ENCODE assay signal across 8 mouse cellular contexts in genomic region chr2:5844181-5844872, GRCm38 (mm10). TPM values are rescaled to one million over a fixed set of nuclear protein-coding genes. Genes with fewer than 3 reads are reported as not detected.
A peak's percentile ranks its signal among the peaks of the same experiment; 100 is the strongest.
DNase-seq lines count a peak whose midpoint lies in the region; ATAC-seq and TF ChIP-seq lines count a peak whose summit lies in the region.

No protein-coding gene starts in this region.

- H3K4me2 ChIP-seq in hindbrain, embryonic 15.5 days = peak overlapping the region; percentile 63
- H3K4me2 ChIP-seq in midbrain, embryonic 16.5 days (ENCODE audit: low read length) = peak overlapping the region; percentile 69

- peak in 1 of 2 experiments; percentile 14 for DNase-seq in layer of hippocampus, adult 2 months (ENCODE audit: low spot score in 2 of 2)
- DNase-seq in layer of hippocampus, adult 8-10 months (ENCODE audit: low spot score in 2 of 2) = no peak
- no peak for DNase-seq in urinary bladder, postnatal 25 days (ENCODE audit: low spot score)
- no peak for DNase-seq in kidney, postnatal 4 days
- DNase-seq in thymus, postnatal 14 days = no peak

- no peaks in the 10 kb centered on the region for H3K9me3 ChIP-seq in hindbrain, embryonic 15.5 days
- no peaks in the 10 kb centered on the region for H3K9me3 ChIP-seq in midbrain, embryonic 16.5 days (replicated peaks; ENCODE audit: control insufficient read depth, low read length, poor library complexity, severe bottlenecking)

- 5% methylated on average over 23 of the region's 23 CpGs for WGBS in hindbrain, embryonic 15.5 days
- WGBS in midbrain, embryonic 16.5 days = 4% methylated on average over 23 of the region's 23 CpGs

- peaks cover 22% of the 10 kb centered on the region for H3K4me1 ChIP-seq in hindbrain, embryonic 15.5 days (replicated peaks)
- H3K4me1 ChIP-seq in midbrain, embryonic 16.5 days (ENCODE audit: control insufficient read depth, insufficient read depth, low read length) = peaks cover 8% of the 10 kb centered on the region

- TF ChIP-seq CTCF in layer of hippocampus, adult 2 months (conservative IDR thresholded peaks at IDR 0.05) = no peak

- H3K4me3 ChIP-seq in layer of hippocampus, adult 2 months = peak overlapping the region; percentile 79
- peak overlapping the region; percentile 73 for H3K4me3 ChIP-seq in hindbrain, embryonic 15.5 days
- H3K4me3 ChIP-seq in midbrain, embryonic 16.5 days (ENCODE audit: low read depth, low read length) = peak overlapping the region; percentile 54

- peak overlapping the region; percentile 72 for H3K9ac ChIP-seq in hindbrain, embryonic 15.5 days
- peak overlapping the region; percentile 71 for H3K9ac ChIP-seq in midbrain, embryonic 16.5 days (ENCODE audit: low read depth, low read length)

- ATAC-seq in common myeloid progenitor, adult 5-6 weeks (replicated peaks; ENCODE audit: low read depth, poor library complexity, severe bottlenecking) = peak; percentile 19
- ATAC-seq in hindbrain, embryonic 15.5 days (ENCODE audit: low FRiP score, low read depth) = peak; percentile 55
- peak; percentile 59 for ATAC-seq in midbrain, embryonic 16.5 days

- H3K27me3 ChIP-seq in hindbrain, embryonic 15.5 days = no peaks in the 10 kb centered on the region
- H3K27me3 ChIP-seq in midbrain, embryonic 16.5 days (ENCODE audit: control insufficient read depth, insufficient read depth, low read depth, low read length) = no peaks in the 10 kb centered on the region

- H3K27ac ChIP-seq in layer of hippocampus, adult 2 months = peak overlapping the region; percentile 99
- H3K27ac ChIP-seq in hindbrain, embryonic 15.5 days (replicated peaks) = peak overlapping the region; percentile 94
- peak overlapping the region; percentile 83 for H3K27ac ChIP-seq in midbrain, embryonic 16.5 days (ENCODE audit: low read length)

- peaks cover 25% of the 10 kb centered on the region for H3K36me3 ChIP-seq in hindbrain, embryonic 15.5 days
- peaks cover 16% of the 10 kb centered on the region for H3K36me3 ChIP-seq in midbrain, embryonic 16.5 days (ENCODE audit: control insufficient read depth, insufficient read depth, low read length)

RNA-seq across cellular contexts. Expression of gene Nudt5, which starts 0.5 kb away (rescaled TPM):
- 10 to 100 TPM; 22.6 to 23.6 TPM for total RNA-seq in layer of hippocampus, adult 2 months (2021)
- 10 to 100 TPM; 17.6 to 25.6 (median 23.2) TPM for total RNA-seq in layer of hippocampus, adult 8-10 months (2022)
- total RNA-seq in common myeloid progenitor, adult 5-6 weeks (2017) = 70.8 and 85.5 TPM in 2 replicates
- 23.9 and 31.7 TPM in 2 replicates for polyA plus RNA-seq in hindbrain, embryonic 15.5 days (2015; fragmentation: Nextera tagmentation; extraction: Ambion mirVana)
- polyA plus RNA-seq in midbrain, embryonic 16.5 days (2015; fragmentation: Nextera tagmentation; extraction: Ambion mirVana) = 20.5 and 23.2 TPM in 2 replicates

RNA-seq across cellular contexts. Expression of gene Cdc123, which starts 0.6 kb away (rescaled TPM):
- total RNA-seq in layer of hippocampus, adult 2 months (2021) = 100 to 1,000 TPM; 135 to 157 TPM
- total RNA-seq in layer of hippocampus, adult 8-10 months (2022) = 100 to 1,000 TPM; 130 to 158 (median 141) TPM
- 92.7 and 129 TPM in 2 replicates for total RNA-seq in common myeloid progenitor, adult 5-6 weeks (2017)
- polyA plus RNA-seq in hindbrain, embryonic 15.5 days (2015; fragmentation: Nextera tagmentation; extraction: Ambion mirVana) = 264 and 275 TPM in 2 replicates
- 251 and 263 TPM in 2 replicates for polyA plus RNA-seq in midbrain, embryonic 16.5 days (2015; fragmentation: Nextera tagmentation; extraction: Ambion mirVana)

RNA-seq across cellular contexts. Expression of gene Gm13199, which starts 18.4 kb away (rescaled TPM):
- 1 to 10 TPM; 1.5 to 2.6 TPM for total RNA-seq in layer of hippocampus, adult 2 months (2021)
- 1 to 10 TPM in 3 of 4 experiments, under 1 TPM in 1; 0.80 to 4.7 (median 2.3) TPM for total RNA-seq in layer of hippocampus, adult 8-10 months (2022)
- total RNA-seq in common myeloid progenitor, adult 5-6 weeks (2017) = 1.4 and 1.6 TPM in 2 replicates
- 1.2 and 1.3 TPM in 2 replicates for polyA plus RNA-seq in hindbrain, embryonic 15.5 days (2015; fragmentation: Nextera tagmentation; extraction: Ambion mirVana)
- 0.77 and 0.88 TPM in 2 replicates for polyA plus RNA-seq in midbrain, embryonic 16.5 days (2015; fragmentation: Nextera tagmentation; extraction: Ambion mirVana)

RNA-seq across cellular contexts. Expression of gene Sec61a2, which starts 50.9 kb away (rescaled TPM):
- total RNA-seq in layer of hippocampus, adult 2 months (2021) = 10 to 100 TPM; 98.7 to 99.1 TPM
- 100 to 1,000 TPM in 2 of 4 experiments, 10 to 100 TPM in 2; 88.3 to 135 (median 101) TPM for total RNA-seq in layer of hippocampus, adult 8-10 months (2022)
- total RNA-seq in common myeloid progenitor, adult 5-6 weeks (2017) = 16.1 and 24.0 TPM in 2 replicates
- 106 and 109 TPM in 2 replicates for polyA plus RNA-seq in hindbrain, embryonic 15.5 days (2015; fragmentation: Nextera tagmentation; extraction: Ambion mirVana)
- 116 and 117 TPM in 2 replicates for polyA plus RNA-seq in midbrain, embryonic 16.5 days (2015; fragmentation: Nextera tagmentation; extraction: Ambion mirVana)
